Mouse (Mus musculus): ENCODE results near the gene Gc. TPM values are rescaled to one million over a fixed set of nuclear protein-coding genes. Genes with fewer than 3 reads are reported as not detected.

Gene Gc
- total and polyA plus RNA-seq, 3 experiments, result not detected

GRCm38 (mm10) chr5:89390405-89390804, 67.3 kb downstream of the Gc start:
- no peak overlapping the region for H3K9ac ChIP-seq (ENCODE audit: insufficient read depth, low read depth)
- H3K27ac ChIP-seq (ENCODE audit: insufficient read depth, low read depth), result no peak overlapping the region
- H3K4me1 ChIP-seq (ENCODE audit: control insufficient read depth in 1 of 2, insufficient read depth in 2 of 2), result no peaks in the 10 kb centered on the region
- TF ChIP-seq EP300 (IDR thresholded peaks at IDR 0.05; ENCODE audit: low read length) (no peak), E2F4 (IDR thresholded peaks at IDR 0.05; ENCODE audit: insufficient replicate concordance, low read depth, low read length) (no peak), POLR2AphosphoS2 (IDR thresholded peaks at IDR 0.05; ENCODE audit: low read depth, low read length) (no peak), CTCF (conservative IDR thresholded peaks at IDR 0.05 in 1 of 2, IDR thresholded peaks at IDR 0.05 in 1 of 2; ENCODE audit: low read depth in 2 of 2, low read length in 2 of 2) (no peak), POLR2A (IDR thresholded peaks at IDR 0.05; ENCODE audit: low read depth, low read length) (no peak), MAX (IDR thresholded peaks at IDR 0.05; ENCODE audit: low read length) (no peak), NRF1 (IDR thresholded peaks at IDR 0.05; ENCODE audit: low read depth, low read length) (no peak), TBP (conservative IDR thresholded peaks at IDR 0.05; ENCODE audit: low read depth, low read length) (no peak)
- in situ Hi-C loops (cut with MboI; ENCODE audit: low pct_ligation_motif_present, low pct_unique_long_range_greater_than_20kb, low sequenced_read_pairs) (no loop called here), dilution Hi-C loops (cut with MboI; ENCODE audit: extremely low pct_ligation_motif_present, extremely low pct_unique_long_range_greater_than_20kb, low sequenced_read_pairs) (no loop called here)
- no peaks in the 10 kb centered on the region for H3K36me3 ChIP-seq (replicated peaks in 1 of 2; ENCODE audit: control insufficient read depth in 1 of 2, insufficient read depth in 1 of 2, low read length in 1 of 2)
- H3K9me3 ChIP-seq (replicated peaks; ENCODE audit: low read length), result peaks cover 7% of the 10 kb centered on the region
- no peaks in the 10 kb centered on the region for H3K27me3 ChIP-seq (replicated peaks)
- H3K4me2 ChIP-seq (ENCODE audit: insufficient read depth, low read depth, poor library complexity, severe bottlenecking), result no peak overlapping the region
- H3K79me2 ChIP-seq (replicated peaks; ENCODE audit: control insufficient read depth, extremely low read depth, insufficient read depth, poor library complexity, severe bottlenecking), result no peaks in the 10 kb centered on the region
- no peak overlapping the region for H3K4me3 ChIP-seq (replicated peaks in 1 of 3; ENCODE audit: low read depth in 2 of 3, low read length in 2 of 3, poor library complexity in 1 of 3)
- no peak for DNase-seq (ENCODE audit: extremely low read depth)

- Histone ChIP-seq H3K4me2 (ENCODE audit: insufficient read depth, low read depth, poor library complexity, severe bottlenecking) (no peak overlapping the region), H3K4me3 (replicated peaks in 1 of 3; ENCODE audit: low read depth in 2 of 3, low read length in 2 of 3, poor library complexity in 1 of 3) (no peak overlapping the region), H3K4me1 (ENCODE audit: control insufficient read depth in 1 of 2, insufficient read depth in 2 of 2) (no peaks in the 10 kb centered on the region), H3K36me3 (replicated peaks in 1 of 2; ENCODE audit: control insufficient read depth in 1 of 2, insufficient read depth in 1 of 2, low read length in 1 of 2) (no peaks in the 10 kb centered on the region), H3K27ac (ENCODE audit: insufficient read depth, low read depth) (no peak overlapping the region), H3K9ac (ENCODE audit: insufficient read depth, low read depth) (no peak overlapping the region), H3K27me3 (replicated peaks) (no peaks in the 10 kb centered on the region), H3K79me2 (replicated peaks; ENCODE audit: control insufficient read depth, extremely low read depth, insufficient read depth, poor library complexity, severe bottlenecking) (no peaks in the 10 kb centered on the region), H3K9me3 (replicated peaks; ENCODE audit: low read length) (no peaks in the 10 kb centered on the region)
- dilution Hi-C loops (cut with MboI; ENCODE audit: extremely low pct_ligation_motif_present, extremely low pct_unique_long_range_greater_than_20kb, low sequenced_read_pairs) (no loop called here), in situ Hi-C loops (cut with MboI; ENCODE audit: low pct_ligation_motif_present, low pct_unique_long_range_greater_than_20kb, low sequenced_read_pairs) (no loop called here)
- peak; percentile 37 for DNase-seq (ENCODE audit: extremely low read depth)
- no peak for TF ChIP-seq CHD1 (IDR thresholded peaks at IDR 0.05; ENCODE audit: low read depth, low read length)
- peak in 1 of 2 experiments; percentile 50; a peak in 2 of 4 replicates for TF ChIP-seq CTCF (conservative IDR thresholded peaks at IDR 0.05 in 1 of 2, IDR thresholded peaks at IDR 0.05 in 1 of 2; ENCODE audit: low read depth in 2 of 2, low read length in 2 of 2)
- TF ChIP-seq ZMIZ1 (IDR thresholded peaks at IDR 0.05; ENCODE audit: low read depth, low read length), result no peak
- TF ChIP-seq RAD21 (IDR thresholded peaks at IDR 0.05; ENCODE audit: low read depth, low read length), result peak; percentile 64
- TF ChIP-seq CHD2 (IDR thresholded peaks at IDR 0.05; ENCODE audit: low read length), result no peak
- no peak for TF ChIP-seq RCOR1 (conservative IDR thresholded peaks at IDR 0.05; ENCODE audit: low read depth, low read length)
- TF ChIP-seq BHLHE40 (IDR thresholded peaks at IDR 0.05; ENCODE audit: low read depth, low read length), result no peak
- no peak for TF ChIP-seq UBTF (IDR thresholded peaks at IDR 0.05; ENCODE audit: low read depth, low read length)
- TF ChIP-seq EP300 (IDR thresholded peaks at IDR 0.05; ENCODE audit: low read length), result no peak
- TF ChIP-seq ETS1 (conservative IDR thresholded peaks at IDR 0.05; ENCODE audit: low read depth, low read length), result no peak
- TF ChIP-seq TBP (conservative IDR thresholded peaks at IDR 0.05; ENCODE audit: low read depth, low read length), result no peak
- TF ChIP-seq MAX (IDR thresholded peaks at IDR 0.05; ENCODE audit: low read length), result no peak
- no peak for TF ChIP-seq MAFK (IDR thresholded peaks at IDR 0.05; ENCODE audit: insufficient replicate concordance, low read length)
- TF ChIP-seq SMC3 (IDR thresholded peaks at IDR 0.05; ENCODE audit: low read depth, low read length), result peak; percentile 29
Observed at GRCm38 (mm10) chr5:89384204-89384603, 73.5 kb downstream of the Gc start.
